Comparison of ENCODE assay signal across 20 mouse cellular contexts in genomic region chr2:26591416-26591815, GRCm38 (mm10). TPM values are rescaled to one million over a fixed set of nuclear protein-coding genes. Genes with fewer than 3 reads are reported as not detected.
DNase-seq lines count a peak whose midpoint lies in the region; ATAC-seq and TF ChIP-seq lines count a peak whose summit lies in the region.
"Had no signal": no experiment of that assay in that cellular context is flagged by ENCODE, and none has a peak within 500 bp of the region (broad histone marks: within the 10 kb centered on the region; RNA-seq: fewer than 3 reads in every experiment).

No protein-coding gene starts in this region.

- H3K9me3 ChIP-seq in heart, embryonic 10.5 days = no peaks in the 10 kb centered on the region
- no peaks in the 10 kb centered on the region for H3K9me3 ChIP-seq in kidney, embryonic 16.5 days (ENCODE audit: low read length)
- no peaks in the 10 kb centered on the region for H3K9me3 ChIP-seq in neural tube, embryonic 13.5 days
- no peaks in the 10 kb centered on the region for H3K9me3 ChIP-seq in neural tube, embryonic 15.5 days (replicated peaks)
- no peaks in the 10 kb centered on the region for H3K9me3 ChIP-seq in stomach, postnatal 0 days (ENCODE audit: control insufficient read depth, low read length)
- H3K9me3 ChIP-seq: liver, embryonic 13.5 days had no signal

- WGBS in heart, embryonic 10.5 days = 85% methylated on average over 12 of the region's 12 CpGs
- 80% methylated on average over 12 of the region's 12 CpGs for WGBS in kidney, embryonic 16.5 days
- WGBS in neural tube, embryonic 13.5 days = 87% methylated on average over 12 of the region's 12 CpGs
- 88% methylated on average over 12 of the region's 12 CpGs for WGBS in neural tube, embryonic 15.5 days
- WGBS in stomach, postnatal 0 days = 78% methylated on average over 12 of the region's 12 CpGs

- no peak for ATAC-seq in kidney, embryonic 16.5 days (ENCODE audit: low FRiP score, low TSS enrichment)
- no peak for ATAC-seq in neural tube, embryonic 13.5 days (ENCODE audit: low read depth)
- no peak for ATAC-seq in neural tube, embryonic 15.5 days (ENCODE audit: low FRiP score)
- ATAC-seq in stomach, postnatal 0 days (ENCODE audit: low FRiP score, low TSS enrichment) = no peak
- ATAC-seq: forebrain, embryonic 14.5 days had no signal

- no peak overlapping the region for H3K9ac ChIP-seq in kidney, embryonic 16.5 days (replicated peaks; ENCODE audit: low read length)
- H3K9ac ChIP-seq in neural tube, embryonic 13.5 days = 0 out of 2 replicates have a peak overlapping the region, but pooled peaks have one; percentile 43
- H3K9ac ChIP-seq in neural tube, embryonic 15.5 days (replicated peaks) = no peak overlapping the region
- no peak overlapping the region for H3K9ac ChIP-seq in stomach, postnatal 0 days (ENCODE audit: low read length)
- H3K9ac ChIP-seq: liver, embryonic 13.5 days had no signal

- H3K36me3 ChIP-seq in heart, embryonic 10.5 days = peaks cover 70% of the 10 kb centered on the region
- peaks cover 23% of the 10 kb centered on the region for H3K36me3 ChIP-seq in kidney, embryonic 16.5 days (ENCODE audit: insufficient read depth, low read length)
- H3K36me3 ChIP-seq in neural tube, embryonic 13.5 days = no peaks in the 10 kb centered on the region
- no peaks in the 10 kb centered on the region for H3K36me3 ChIP-seq in neural tube, embryonic 15.5 days
- H3K36me3 ChIP-seq in stomach, postnatal 0 days (ENCODE audit: control insufficient read depth, insufficient read depth, low read length) = peaks cover 17% of the 10 kb centered on the region

- no peak overlapping the region for H3K4me3 ChIP-seq in heart, embryonic 10.5 days
- no peak overlapping the region; the same call in 1 of the 2 replicates for H3K4me3 ChIP-seq in kidney, embryonic 16.5 days (ENCODE audit: low read length)
- no peak overlapping the region for H3K4me3 ChIP-seq in neural tube, embryonic 13.5 days
- no peak overlapping the region for H3K4me3 ChIP-seq in neural tube, embryonic 15.5 days (replicated peaks)
- H3K4me3 ChIP-seq in stomach, postnatal 0 days (ENCODE audit: low read depth, low read length) = no peak overlapping the region
- H3K4me3 ChIP-seq: liver, embryonic 13.5 days had no signal

- H3K4me2 ChIP-seq in kidney, embryonic 16.5 days (replicated peaks; ENCODE audit: low read depth, low read length) = peak overlapping the region; percentile 3; the same call in 1 of the 2 replicates
- no peak overlapping the region for H3K4me2 ChIP-seq in neural tube, embryonic 13.5 days
- H3K4me2 ChIP-seq in neural tube, embryonic 15.5 days = no peak overlapping the region
- no peak overlapping the region for H3K4me2 ChIP-seq in stomach, postnatal 0 days (replicated peaks; ENCODE audit: low read depth)
- H3K4me2 ChIP-seq: liver, embryonic 13.5 days had no signal

- no peak for DNase-seq in heart, embryonic 10.5 days (ENCODE audit: low spot score)
- no peak for DNase-seq in heart, postnatal 36 days
- DNase-seq in kidney, postnatal 14 days = no peak
- DNase-seq in stomach, postnatal 0 days (ENCODE audit: low spot score) = no peak
- no peak for DNase-seq in ovary, postnatal 36 days (ENCODE audit: low spot score)
- DNase-seq: adrenal gland, postnatal 36 days; kidney, postnatal 36 days; liver, embryonic 13.5 days; right cerebral cortex, adult 18-20 months; thymus, postnatal 25 days had no signal

- no peak for TF ChIP-seq CTCF in stomach, postnatal 0 days (IDR thresholded peaks at IDR 0.05; ENCODE audit: low read depth)

- peaks cover 43% of the 10 kb centered on the region for H3K4me1 ChIP-seq in heart, embryonic 10.5 days
- peaks cover 34% of the 10 kb centered on the region for H3K4me1 ChIP-seq in kidney, embryonic 16.5 days (ENCODE audit: insufficient read depth, low read length)
- peaks cover 8% of the 10 kb centered on the region; the same call in 1 of the 2 replicates for H3K4me1 ChIP-seq in neural tube, embryonic 13.5 days (replicated peaks)
- H3K4me1 ChIP-seq in neural tube, embryonic 15.5 days = peaks cover 12% of the 10 kb centered on the region
- H3K4me1 ChIP-seq in stomach, postnatal 0 days (replicated peaks; ENCODE audit: control insufficient read depth, insufficient read depth) = no peaks in the 10 kb centered on the region

- intact Hi-C loops in heart, postnatal 36 days (cut with DNase I) = no loop called here

- H3K27me3 ChIP-seq in heart, embryonic 10.5 days (ENCODE audit: insufficient read depth, poor library complexity, severe bottlenecking) = no peaks in the 10 kb centered on the region
- no peaks in the 10 kb centered on the region for H3K27me3 ChIP-seq in kidney, embryonic 16.5 days (ENCODE audit: insufficient read depth, low read length)
- H3K27me3 ChIP-seq in neural tube, embryonic 13.5 days = no peaks in the 10 kb centered on the region
- H3K27me3 ChIP-seq in neural tube, embryonic 15.5 days (replicated peaks) = no peaks in the 10 kb centered on the region
- H3K27me3 ChIP-seq in stomach, postnatal 0 days (ENCODE audit: control insufficient read depth, insufficient read depth, low read length) = no peaks in the 10 kb centered on the region
- H3K27me3 ChIP-seq: liver, embryonic 13.5 days had no signal

- 0 out of 2 replicates have a peak overlapping the region, but pooled peaks have one; percentile 14 for H3K27ac ChIP-seq in heart, embryonic 10.5 days
- H3K27ac ChIP-seq in kidney, embryonic 16.5 days (ENCODE audit: low read length) = peak overlapping the region; percentile 25; the same call in 1 of the 2 replicates
- H3K27ac ChIP-seq in neural tube, embryonic 13.5 days (replicated peaks) = no peak overlapping the region
- H3K27ac ChIP-seq in neural tube, embryonic 15.5 days (replicated peaks) = no peak overlapping the region
- peak overlapping the region; percentile 18; the same call in 1 of the 2 replicates for H3K27ac ChIP-seq in stomach, postnatal 0 days (replicated peaks)
- H3K27ac ChIP-seq: liver, embryonic 13.5 days had no signal

- no peak for TF ChIP-seq EP300 in stomach, postnatal 0 days (optimal IDR thresholded peaks at IDR 0.05)

RNA-seq across cellular contexts. Expression of gene Gm20532, which starts 5.0 kb away (rescaled TPM):
- polyA plus RNA-seq in heart, embryonic 10.5 days (2016; fragmentation: Nextera tagmentation; extraction: Ambion mirVana) = not detected in 2 replicates
- total RNA-seq in heart, postnatal 36 days (2021) = not detected
- polyA plus RNA-seq in kidney, embryonic 16.5 days (2015; fragmentation: Nextera tagmentation; extraction: Ambion mirVana) = not detected in 2 replicates
- not detected in 2 replicates for polyA plus RNA-seq in neural tube, embryonic 13.5 days (2015; fragmentation: Nextera tagmentation; extraction: Ambion mirVana)
- polyA plus RNA-seq in neural tube, embryonic 15.5 days (2015; fragmentation: Nextera tagmentation; extraction: Ambion mirVana) = not detected in 2 replicates
- 0.18 TPM in 1 of 2 replicates, not detected in the other for polyA plus RNA-seq in stomach, postnatal 0 days (2015; fragmentation: Nextera tagmentation; extraction: Ambion mirVana)
- total RNA-seq: adrenal gland, postnatal 36 days; ES-E14; granulocyte monocyte progenitor cell, adult 5-6 weeks; layer of hippocampus, postnatal 10 days; left cerebral cortex, postnatal 10 days; neutrophil, adult 5-6 weeks had no signal
- polyA plus RNA-seq: forebrain, embryonic 14.5 days; liver, embryonic 13.5 days; spleen, adult 2 months had no signal

RNA-seq across cellular contexts. Expression of gene Egfl7, which starts 11.6 kb away (rescaled TPM):
- 164 and 186 TPM in 2 replicates for polyA plus RNA-seq in heart, embryonic 10.5 days (2016; fragmentation: Nextera tagmentation; extraction: Ambion mirVana)
- 100 to 1,000 TPM; 146 to 183 TPM for total RNA-seq in heart, postnatal 36 days (2021)
- polyA plus RNA-seq in kidney, embryonic 16.5 days (2015; fragmentation: Nextera tagmentation; extraction: Ambion mirVana) = 257 and 266 TPM in 2 replicates
- polyA plus RNA-seq in neural tube, embryonic 13.5 days (2015; fragmentation: Nextera tagmentation; extraction: Ambion mirVana) = 78.3 and 82.0 TPM in 2 replicates
- 76.5 and 94.1 TPM in 2 replicates for polyA plus RNA-seq in neural tube, embryonic 15.5 days (2015; fragmentation: Nextera tagmentation; extraction: Ambion mirVana)
- 49.7 and 54.3 TPM in 2 replicates for polyA plus RNA-seq in stomach, postnatal 0 days (2015; fragmentation: Nextera tagmentation; extraction: Ambion mirVana)

RNA-seq across cellular contexts. Expression of gene Agpat2, which starts 12.8 kb away (rescaled TPM):
- polyA plus RNA-seq in heart, embryonic 10.5 days (2016; fragmentation: Nextera tagmentation; extraction: Ambion mirVana) = 20.4 and 28.9 TPM in 2 replicates
- total RNA-seq in heart, postnatal 36 days (2021) = 10 to 100 TPM; 69.1 to 71.6 TPM
- polyA plus RNA-seq in kidney, embryonic 16.5 days (2015; fragmentation: Nextera tagmentation; extraction: Ambion mirVana) = 53.0 and 57.0 TPM in 2 replicates
- polyA plus RNA-seq in neural tube, embryonic 13.5 days (2015; fragmentation: Nextera tagmentation; extraction: Ambion mirVana) = 6.0 and 7.4 TPM in 2 replicates
- polyA plus RNA-seq in neural tube, embryonic 15.5 days (2015; fragmentation: Nextera tagmentation; extraction: Ambion mirVana) = 5.5 and 13.6 TPM in 2 replicates
- 109 and 120 TPM in 2 replicates for polyA plus RNA-seq in stomach, postnatal 0 days (2015; fragmentation: Nextera tagmentation; extraction: Ambion mirVana)

RNA-seq across cellular contexts. Expression of gene Fam69b, which starts 36.8 kb away (rescaled TPM):
- 15.7 and 18.2 TPM in 2 replicates for polyA plus RNA-seq in heart, embryonic 10.5 days (2016; fragmentation: Nextera tagmentation; extraction: Ambion mirVana)
- total RNA-seq in heart, postnatal 36 days (2021) = 10 to 100 TPM; 26.4 to 28.3 TPM
- 39.3 and 40.3 TPM in 2 replicates for polyA plus RNA-seq in kidney, embryonic 16.5 days (2015; fragmentation: Nextera tagmentation; extraction: Ambion mirVana)
- 91.8 and 101 TPM in 2 replicates for polyA plus RNA-seq in neural tube, embryonic 13.5 days (2015; fragmentation: Nextera tagmentation; extraction: Ambion mirVana)
- polyA plus RNA-seq in neural tube, embryonic 15.5 days (2015; fragmentation: Nextera tagmentation; extraction: Ambion mirVana) = 121 and 145 TPM in 2 replicates
- 10.9 and 13.4 TPM in 2 replicates for polyA plus RNA-seq in stomach, postnatal 0 days (2015; fragmentation: Nextera tagmentation; extraction: Ambion mirVana)
- total RNA-seq: neutrophil, adult 5-6 weeks had no signal

Comparison
In these comparisons a context has a peak if more than half of its experiments do, and no peak if none do; other contexts are left out.
1. H3K27ac ChIP-seq: peak in heart, embryonic 10.5 days (single experiment), kidney, embryonic 16.5 days (single experiment) and stomach, postnatal 0 days (single experiment); none in neural tube, embryonic 13.5 days (single experiment) and neural tube, embryonic 15.5 days (single experiment).